Mouse (Mus musculus) ES-Bruce4 (cell line): ENCODE results near the gene Anapc16.

Experiments
- CTCF ChIP-seq: IDR thresholded peaks from one replicate; pipeline ENCODE4 v1.8.1; 2011; ENCODE audit warnings: low read depth, low read length
- POLR2A ChIP-seq: IDR thresholded peaks from one replicate; pipeline ENCODE4 v1.8.1; 2011; ENCODE audit warnings: low read length; ENCODE audit not compliant: insufficient read depth

GRCm38 (mm10) chr10:60050581-60050980 is 47.6 kb upstream of the Anapc16 start:
- TF ChIP-seq CTCF = no peak
- TF ChIP-seq POLR2A = no peak
